Mouse (Mus musculus) testis, adult 2 months (tissue): ENCODE data around the gene Hivep2.

ENCODE experiments used
- CTCF ChIP-seq: fragments of 200-500 bp; IDR thresholded peaks from 2 replicates; pipeline ENCODE4 v1.5.1; 2012; ENCODE audit warnings: low read depth, mild to moderate bottlenecking, inconsistent platforms, low read length, moderate library complexity; ENCODE audit not compliant: control insufficient read depth, insufficient read depth, insufficient replicate concordance
- POLR2A ChIP-seq: fragments of 200-500 bp; IDR thresholded peaks from 2 replicates; pipeline ENCODE4 v1.6.1; 2012; ENCODE audit warnings: low read depth, mild to moderate bottlenecking, inconsistent platforms, low read length, moderate library complexity; ENCODE audit not compliant: control insufficient read depth

DNA sequence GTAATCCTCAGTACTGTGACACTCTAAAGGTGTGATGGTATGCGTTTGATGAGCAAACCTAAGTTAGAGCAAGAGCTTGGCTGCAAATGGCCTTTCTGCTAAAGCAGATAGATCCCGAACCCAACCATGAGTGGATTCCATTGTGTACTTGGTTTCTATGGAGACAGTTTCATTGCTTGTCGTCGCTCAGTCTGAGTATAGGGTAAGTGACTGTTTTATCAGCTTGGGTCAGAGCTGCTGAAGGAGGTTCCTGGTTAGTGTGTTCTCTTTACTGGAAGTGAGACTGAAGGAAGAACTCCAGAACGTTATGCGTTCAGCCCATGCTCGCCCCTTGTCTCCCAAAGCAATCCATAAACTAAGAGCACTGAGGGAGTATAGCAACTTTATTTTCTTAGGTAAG is 54.4 kb downstream of the Hivep2 start:
- TF ChIP-seq CTCF (no peak), POLR2A (no peak)
